Mouse (Mus musculus): ENCODE data around the gene Nlk. TPM values are rescaled to one million over a fixed set of nuclear protein-coding genes. Genes with fewer than 3 reads are reported as not detected.

Nlk gene
- total and polyA plus RNA-seq, 3 experiments, result 14.8 to 22.4 (median 20.4) TPM

- dilution Hi-C loops (cut with MboI; ENCODE audit: extremely low pct_ligation_motif_present, extremely low pct_unique_long_range_greater_than_20kb, low sequenced_read_pairs) (no loop called here), in situ Hi-C loops (cut with MboI; ENCODE audit: low pct_ligation_motif_present, low pct_unique_long_range_greater_than_20kb, low sequenced_read_pairs) (no loop called here)
- Histone ChIP-seq H3K36me3 (replicated peaks in 1 of 2; ENCODE audit: control insufficient read depth in 1 of 2, insufficient read depth in 1 of 2, low read length in 1 of 2) (peaks cover 16 to 44% of the 10 kb centered on the region in 2 experiments), H3K9ac (ENCODE audit: insufficient read depth, low read depth) (no peak overlapping the region), H3K27me3 (replicated peaks) (no peaks in the 10 kb centered on the region), H3K4me1 (ENCODE audit: control insufficient read depth in 1 of 2, insufficient read depth in 2 of 2) (peaks cover 2 to 35% of the 10 kb centered on the region in 2 experiments; a peak in 3 of 4 replicates), H3K4me2 (ENCODE audit: insufficient read depth, low read depth, poor library complexity, severe bottlenecking) (no peak overlapping the region), H3K9me3 (replicated peaks; ENCODE audit: low read length) (no peaks in the 10 kb centered on the region), H3K79me2 (replicated peaks; ENCODE audit: control insufficient read depth, extremely low read depth, insufficient read depth, poor library complexity, severe bottlenecking) (no peaks in the 10 kb centered on the region; the same call in 1 of the 2 replicates), H3K27ac (ENCODE audit: insufficient read depth, low read depth) (no peak overlapping the region), H3K4me3 (replicated peaks in 1 of 3; ENCODE audit: low read depth in 2 of 3, low read length in 2 of 3, poor library complexity in 1 of 3) (no peak overlapping the region)
- no peak for DNase-seq (ENCODE audit: extremely low read depth)
- TF ChIP-seq NELFE (IDR thresholded peaks at IDR 0.05; ENCODE audit: low read depth, low read length) (no peak), POLR2A (IDR thresholded peaks at IDR 0.05; ENCODE audit: low read depth, low read length) (no peak)
Observed at GRCm38 (mm10) chr11:78681058-78681457, 16.1 kb downstream of the Nlk start.

- dilution Hi-C loops (cut with MboI; ENCODE audit: extremely low pct_ligation_motif_present, extremely low pct_unique_long_range_greater_than_20kb, low sequenced_read_pairs) (no loop called here), in situ Hi-C loops (cut with MboI; ENCODE audit: low pct_ligation_motif_present, low pct_unique_long_range_greater_than_20kb, low sequenced_read_pairs) (no loop called here)
- Histone ChIP-seq H3K4me2 (ENCODE audit: insufficient read depth, low read depth, poor library complexity, severe bottlenecking) (no peak overlapping the region), H3K27me3 (replicated peaks) (no peaks in the 10 kb centered on the region), H3K4me3 (replicated peaks in 1 of 3; ENCODE audit: low read depth in 2 of 3, low read length in 2 of 3, poor library complexity in 1 of 3) (no peak overlapping the region), H3K4me1 (ENCODE audit: control insufficient read depth in 1 of 2, insufficient read depth in 2 of 2) (peaks cover 2 to 27% of the 10 kb centered on the region in 2 experiments; a peak in 3 of 4 replicates), H3K9ac (ENCODE audit: insufficient read depth, low read depth) (no peak overlapping the region), H3K9me3 (replicated peaks; ENCODE audit: low read length) (no peaks in the 10 kb centered on the region), H3K27ac (ENCODE audit: insufficient read depth, low read depth) (no peak overlapping the region), H3K36me3 (replicated peaks in 1 of 2; ENCODE audit: control insufficient read depth in 1 of 2, insufficient read depth in 1 of 2, low read length in 1 of 2) (peaks cover 7 to 29% of the 10 kb centered on the region in 2 experiments), H3K79me2 (replicated peaks; ENCODE audit: control insufficient read depth, extremely low read depth, insufficient read depth, poor library complexity, severe bottlenecking) (no peaks in the 10 kb centered on the region; the same call in 1 of the 2 replicates)
- no peak for DNase-seq (ENCODE audit: extremely low read depth)
- no peak for TF ChIP-seq KAT2A (IDR thresholded peaks at IDR 0.05; ENCODE audit: insufficient replicate concordance, low read length)
- no peak for TF ChIP-seq RAD21 (IDR thresholded peaks at IDR 0.05; ENCODE audit: low read depth, low read length)
- TF ChIP-seq JUN (IDR thresholded peaks at IDR 0.05; ENCODE audit: insufficient read depth, low read depth, low read length), result no peak
- TF ChIP-seq ZKSCAN1 (IDR thresholded peaks at IDR 0.05; ENCODE audit: borderline replicate concordance, low read depth, low read length), result no peak
- no peak for TF ChIP-seq ELF1 (IDR thresholded peaks at IDR 0.05; ENCODE audit: low read depth, low read length)
- no peak for TF ChIP-seq NELFE (IDR thresholded peaks at IDR 0.05; ENCODE audit: low read depth, low read length)
- no peak for TF ChIP-seq POLR2AphosphoS2 (IDR thresholded peaks at IDR 0.05; ENCODE audit: low read depth, low read length)
- no peak for TF ChIP-seq TBP (conservative IDR thresholded peaks at IDR 0.05; ENCODE audit: low read depth, low read length)
Observed at GRCm38 (mm10) chr11:78678761-78679160, 18.4 kb downstream of the Nlk start.

DNA sequence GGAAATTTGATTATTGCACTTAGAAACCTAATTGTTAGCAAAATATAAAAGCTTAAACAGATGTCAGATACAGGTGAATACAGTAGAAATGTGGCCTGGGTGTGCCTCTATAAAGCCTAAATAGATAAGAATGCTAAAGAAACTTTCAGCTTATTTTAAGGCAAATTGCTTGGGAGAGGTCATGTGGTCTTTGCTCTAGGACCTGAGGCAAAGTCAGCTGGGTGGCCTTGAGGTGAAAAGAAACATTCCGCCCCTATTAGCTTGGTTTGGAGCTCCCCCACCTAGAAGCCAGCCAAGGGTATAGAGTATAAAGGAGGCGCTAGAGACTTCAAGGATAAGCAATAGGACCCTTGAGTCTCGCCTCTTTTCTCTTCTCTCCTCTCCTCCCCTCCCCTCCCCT lies 28.5 kb downstream of the Nlk start:
- in situ Hi-C loops (cut with MboI; ENCODE audit: low pct_ligation_motif_present, low pct_unique_long_range_greater_than_20kb, low sequenced_read_pairs) (no loop called here), dilution Hi-C loops (cut with MboI; ENCODE audit: extremely low pct_ligation_motif_present, extremely low pct_unique_long_range_greater_than_20kb, low sequenced_read_pairs) (no loop called here)
- Histone ChIP-seq H3K9me3 (replicated peaks; ENCODE audit: low read length) (no peaks in the 10 kb centered on the region), H3K4me1 (ENCODE audit: control insufficient read depth in 1 of 2, insufficient read depth in 2 of 2) (peaks cover 0 to 7% of the 10 kb centered on the region in 2 experiments; a peak in 1 of 4 replicates), H3K79me2 (replicated peaks; ENCODE audit: control insufficient read depth, extremely low read depth, insufficient read depth, poor library complexity, severe bottlenecking) (no peaks in the 10 kb centered on the region), H3K4me3 (replicated peaks in 1 of 3; ENCODE audit: low read depth in 2 of 3, low read length in 2 of 3, poor library complexity in 1 of 3) (no peak overlapping the region), H3K9ac (ENCODE audit: insufficient read depth, low read depth) (no peak overlapping the region), H3K27ac (ENCODE audit: insufficient read depth, low read depth) (no peak overlapping the region), H3K4me2 (ENCODE audit: insufficient read depth, low read depth, poor library complexity, severe bottlenecking) (no peak overlapping the region), H3K27me3 (replicated peaks) (no peaks in the 10 kb centered on the region), H3K36me3 (replicated peaks in 1 of 2; ENCODE audit: control insufficient read depth in 1 of 2, insufficient read depth in 1 of 2, low read length in 1 of 2) (peaks cover 0 to 2% of the 10 kb centered on the region in 2 experiments)
- no peak for DNase-seq (ENCODE audit: extremely low read depth)
- TF ChIP-seq MAFK (IDR thresholded peaks at IDR 0.05; ENCODE audit: insufficient replicate concordance, low read length) (no peak), USF2 (conservative IDR thresholded peaks at IDR 0.05; ENCODE audit: low read depth, low read length) (no peak), ZC3H11A (IDR thresholded peaks at IDR 0.05; ENCODE audit: low read depth, low read length) (no peak)
